Mouse (Mus musculus): ENCODE results near the gene 4933428M09Rik. TPM values are rescaled to one million over a fixed set of nuclear protein-coding genes. Genes with fewer than 3 reads are reported as not detected.
"Not testable (repeated sequence)": the region's sequence is repeated elsewhere in the genome, so short reads cannot be mapped to it uniquely, and the experiment has no call there.

The 4933428M09Rik gene
- total RNA-seq (2012; rRNA removed) = not detected in 2 replicates

DNA sequence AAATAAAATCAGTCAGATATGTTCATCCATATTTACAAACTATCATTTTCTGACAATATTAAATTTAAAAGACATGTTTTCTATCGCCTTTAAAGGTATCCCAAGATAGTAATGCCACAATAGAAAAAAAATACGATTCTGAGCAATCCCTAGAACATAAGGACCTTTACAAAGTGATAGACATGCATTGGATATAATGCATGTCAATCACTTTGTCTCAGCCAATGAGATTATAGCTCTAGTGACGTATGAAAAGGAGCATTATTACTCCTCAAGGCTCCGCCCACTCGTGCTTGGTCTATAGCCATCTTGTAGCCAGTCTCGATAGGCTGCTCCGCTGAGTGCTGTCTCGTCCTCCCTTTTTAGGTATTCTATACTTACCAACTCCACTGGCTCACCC is at the start of gene 4933428M09Rik:
4933428M09Rik (plus strand) TSS at position 301 of the 400 bp plus-strand sequence.
- Histone ChIP-seq H3K4me1 (ENCODE audit: control insufficient read depth in 2 of 2, insufficient read depth in 2 of 2, low read length in 2 of 2, poor library complexity in 1 of 2) (no peaks in the 10 kb centered on the region), H3K27ac (ENCODE audit: insufficient read depth, low read depth, low read length, poor library complexity, severe bottlenecking) (no peak within 1 kb of the TSS), H3K9me3 (ENCODE audit: control insufficient read depth, insufficient read depth, low read depth, low read length) (no peaks in the 10 kb centered on the region), H3K36me3 (ENCODE audit: control insufficient read depth, insufficient read depth, low read length, poor library complexity, severe bottlenecking) (no peaks in the 10 kb centered on the region), H3K9ac (ENCODE audit: insufficient read depth, low read depth, low read length, poor library complexity, severe bottlenecking) (no peak within 1 kb of the TSS), H3K4me3 (ENCODE audit: insufficient read depth in 1 of 2, low read depth in 1 of 2, low read length in 2 of 2, poor library complexity in 1 of 2, severe bottlenecking in 1 of 2) (no peak within 1 kb of the TSS)
- no peak for DNase-seq (ENCODE audit: low read depth, low spot score)
- TF ChIP-seq ZC3H11A (IDR thresholded peaks at IDR 0.05; ENCODE audit: borderline replicate concordance, low read depth, low read length) (no peak), HCFC1 (IDR thresholded peaks at IDR 0.05; ENCODE audit: borderline replicate concordance, insufficient read depth, low read length) (no peak), MAFK (IDR thresholded peaks at IDR 0.05; ENCODE audit: insufficient read depth, low read depth, low read length) (no peak), ZNF384 (IDR thresholded peaks at IDR 0.05; ENCODE audit: low read depth, low read length) (no peak), CHD2 (IDR thresholded peaks at IDR 0.05; ENCODE audit: low read depth, low read length) (no peak)
- in situ Hi-C loops (cut with MboI; ENCODE audit: low sequenced_read_pairs in 2 of 2, unreplicated experiment in 2 of 2) = no loop called here

DNA sequence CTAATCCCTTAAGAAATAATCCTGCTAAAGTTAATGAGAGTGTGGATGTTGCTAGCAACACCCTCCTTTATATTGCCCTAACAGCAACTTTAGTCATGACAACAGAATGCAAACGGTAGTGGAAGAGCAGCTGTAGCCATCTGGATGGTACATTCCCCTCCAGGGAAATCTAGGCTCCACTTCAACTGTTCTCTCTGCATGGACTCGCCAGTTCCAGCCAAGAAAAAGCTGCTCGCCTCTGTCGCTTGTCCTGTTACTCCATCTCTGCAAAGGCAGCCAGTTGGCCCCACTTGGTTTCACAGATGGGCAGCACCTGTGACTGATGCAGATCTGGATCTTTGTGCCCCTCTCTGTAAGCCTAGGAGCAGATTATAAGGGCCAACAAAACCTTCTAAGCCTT is 45.0 kb upstream of the 4933428M09Rik start:
- Histone ChIP-seq H3K27ac (ENCODE audit: insufficient read depth, low read depth, low read length, poor library complexity, severe bottlenecking) (no peak overlapping the region), H3K36me3 (ENCODE audit: control insufficient read depth, insufficient read depth, low read length, poor library complexity, severe bottlenecking) (no peaks in the 10 kb centered on the region), H3K4me1 (ENCODE audit: control insufficient read depth in 2 of 2, insufficient read depth in 2 of 2, low read length in 2 of 2, poor library complexity in 1 of 2) (no peaks in the 10 kb centered on the region), H3K4me3 (ENCODE audit: insufficient read depth in 1 of 2, low read depth in 1 of 2, low read length in 2 of 2, poor library complexity in 1 of 2, severe bottlenecking in 1 of 2) (no peak overlapping the region), H3K9ac (ENCODE audit: insufficient read depth, low read depth, low read length, poor library complexity, severe bottlenecking) (no peak overlapping the region), H3K9me3 (ENCODE audit: control insufficient read depth, insufficient read depth, low read depth, low read length) (no peaks in the 10 kb centered on the region)
- DNase-seq (ENCODE audit: low read depth, low spot score) = no peak
- TF ChIP-seq ZC3H11A (IDR thresholded peaks at IDR 0.05; ENCODE audit: borderline replicate concordance, low read depth, low read length) = no peak
- no peak for TF ChIP-seq ZNF384 (IDR thresholded peaks at IDR 0.05; ENCODE audit: low read depth, low read length)
- no peak for TF ChIP-seq HCFC1 (IDR thresholded peaks at IDR 0.05; ENCODE audit: borderline replicate concordance, insufficient read depth, low read length)
- TF ChIP-seq MAFK (IDR thresholded peaks at IDR 0.05; ENCODE audit: insufficient read depth, low read depth, low read length) = no peak
- no peak for TF ChIP-seq CHD2 (IDR thresholded peaks at IDR 0.05; ENCODE audit: low read depth, low read length)
- in situ Hi-C loops (cut with MboI; ENCODE audit: low sequenced_read_pairs in 2 of 2, unreplicated experiment in 2 of 2) = no loop called here

DNA sequence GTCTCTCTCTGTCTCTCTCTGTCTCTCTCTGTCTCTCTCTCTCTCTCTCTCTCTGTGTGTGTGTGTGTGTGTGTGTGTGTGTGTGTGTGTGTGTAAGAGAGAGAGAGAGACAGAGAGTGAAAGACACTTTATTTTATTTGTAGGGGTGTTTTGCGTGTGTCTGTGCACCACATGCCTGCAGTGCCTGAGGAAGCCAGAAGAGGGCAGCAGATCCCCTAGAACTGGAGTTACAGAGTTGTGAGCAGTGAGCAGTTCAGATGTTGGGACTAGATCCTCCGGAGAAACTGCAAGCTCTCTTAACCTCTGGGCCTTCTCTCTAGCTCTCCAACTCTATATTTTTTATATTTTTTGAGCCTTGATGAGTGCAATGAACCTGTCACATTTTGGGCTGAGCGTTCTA is 12.5 kb downstream of the 4933428M09Rik start:
- in situ Hi-C loops (cut with MboI; ENCODE audit: low sequenced_read_pairs in 2 of 2, unreplicated experiment in 2 of 2); DNase-seq (ENCODE audit: low read depth, low spot score): not testable (repeated sequence)

DNA sequence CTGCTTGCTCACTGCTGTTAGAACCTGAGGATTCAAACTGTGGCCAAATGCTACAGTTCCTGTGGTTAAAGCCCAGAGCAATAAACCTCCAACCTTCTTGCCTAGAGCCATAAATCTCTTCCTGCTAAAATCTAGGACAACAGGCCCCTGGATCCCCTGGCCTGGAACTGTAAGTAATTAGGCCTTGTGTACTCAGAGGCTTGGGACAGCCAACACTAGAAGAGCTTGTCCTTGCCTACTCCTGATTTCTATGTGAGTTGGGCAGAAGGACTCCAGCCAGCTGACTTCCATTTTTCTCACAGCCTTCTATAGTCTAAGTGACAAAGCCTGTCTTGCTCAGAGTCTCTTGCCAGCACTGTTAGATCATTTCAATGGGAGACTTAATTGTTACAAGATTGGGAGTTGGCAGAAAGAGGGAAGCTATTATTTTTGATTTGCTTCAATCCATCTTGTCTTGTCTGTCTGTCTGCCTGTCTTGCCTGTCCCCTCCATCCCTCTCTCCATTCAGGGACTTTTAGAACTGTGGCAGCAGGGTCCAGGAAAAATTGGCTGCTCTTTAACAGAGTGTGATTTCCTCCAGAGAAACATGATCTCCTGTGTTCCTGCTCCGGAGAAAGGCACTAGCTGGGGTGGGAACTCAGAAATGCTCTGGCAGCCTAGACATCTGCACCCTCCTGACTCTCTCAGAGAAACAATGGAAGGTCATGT is 15.7 kb downstream of the 4933428M09Rik start:
- H3K27ac ChIP-seq (ENCODE audit: insufficient read depth, low read depth, low read length, poor library complexity, severe bottlenecking) = no peak overlapping the region
- no peaks in the 10 kb centered on the region for H3K4me1 ChIP-seq (ENCODE audit: control insufficient read depth in 2 of 2, insufficient read depth in 2 of 2, low read length in 2 of 2, poor library complexity in 1 of 2)
- H3K4me3 ChIP-seq (ENCODE audit: insufficient read depth in 1 of 2, low read depth in 1 of 2, low read length in 2 of 2, poor library complexity in 1 of 2, severe bottlenecking in 1 of 2) = no peak overlapping the region
- TF ChIP-seq CHD2 (IDR thresholded peaks at IDR 0.05; ENCODE audit: low read depth, low read length) (no peak), ZC3H11A (IDR thresholded peaks at IDR 0.05; ENCODE audit: borderline replicate concordance, low read depth, low read length) (no peak), HCFC1 (IDR thresholded peaks at IDR 0.05; ENCODE audit: borderline replicate concordance, insufficient read depth, low read length) (no peak), MAFK (IDR thresholded peaks at IDR 0.05; ENCODE audit: insufficient read depth, low read depth, low read length) (no peak), ZNF384 (IDR thresholded peaks at IDR 0.05; ENCODE audit: low read depth, low read length) (no peak)
- no peaks in the 10 kb centered on the region for H3K9me3 ChIP-seq (ENCODE audit: control insufficient read depth, insufficient read depth, low read depth, low read length)
- no peak overlapping the region for H3K9ac ChIP-seq (ENCODE audit: insufficient read depth, low read depth, low read length, poor library complexity, severe bottlenecking)
- in situ Hi-C loops (cut with MboI; ENCODE audit: low sequenced_read_pairs in 2 of 2, unreplicated experiment in 2 of 2) = no loop called here
- H3K36me3 ChIP-seq (ENCODE audit: control insufficient read depth, insufficient read depth, low read length, poor library complexity, severe bottlenecking) = no peaks in the 10 kb centered on the region
- no peak for DNase-seq (ENCODE audit: low read depth, low spot score)

More for the DNA sequence above, 12.5 kb downstream of the 4933428M09Rik start:
- not testable (repeated sequence) for H3K27ac ChIP-seq (ENCODE audit: insufficient read depth, low read depth, low read length, poor library complexity, severe bottlenecking); H3K9ac ChIP-seq (ENCODE audit: insufficient read depth, low read depth, low read length, poor library complexity, severe bottlenecking); H3K4me3 ChIP-seq (ENCODE audit: insufficient read depth in 1 of 2, low read depth in 1 of 2, low read length in 2 of 2, poor library complexity in 1 of 2, severe bottlenecking in 1 of 2); H3K9me3 ChIP-seq (ENCODE audit: control insufficient read depth, insufficient read depth, low read depth, low read length); H3K36me3 ChIP-seq (ENCODE audit: control insufficient read depth, insufficient read depth, low read length, poor library complexity, severe bottlenecking); H3K4me1 ChIP-seq (ENCODE audit: control insufficient read depth in 2 of 2, insufficient read depth in 2 of 2, low read length in 2 of 2, poor library complexity in 1 of 2)

DNA sequence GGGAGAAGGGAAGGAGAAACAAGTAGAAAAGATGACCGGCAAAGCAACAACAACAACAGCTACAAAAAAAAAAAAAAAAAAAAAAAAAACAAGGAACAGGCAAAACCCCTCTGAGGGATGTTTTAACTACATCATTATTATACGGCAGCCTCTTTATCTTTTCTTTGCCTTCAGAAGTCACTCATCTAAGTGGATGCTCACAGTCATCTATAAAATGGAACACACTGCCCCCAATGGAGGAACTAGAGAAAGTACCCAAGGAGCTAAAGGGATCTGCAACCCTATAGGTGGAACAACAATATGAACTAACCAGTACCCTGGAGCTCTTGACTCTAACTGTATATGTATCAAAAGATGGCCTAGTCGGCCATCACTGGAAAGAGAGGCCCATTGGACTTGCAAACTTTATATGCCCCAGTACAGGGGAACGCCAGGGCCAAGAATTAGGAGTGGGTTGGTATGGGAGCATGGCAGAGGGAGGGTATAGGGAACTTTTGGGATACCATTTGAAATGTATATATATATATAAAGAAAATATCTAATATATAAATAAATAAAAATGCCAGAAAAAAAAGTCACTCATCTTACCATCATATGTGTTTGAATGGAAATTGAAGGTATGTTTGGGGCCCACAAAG is 30.3 kb downstream of the 4933428M09Rik start:
- H3K4me3 ChIP-seq (ENCODE audit: insufficient read depth in 1 of 2, low read depth in 1 of 2, low read length in 2 of 2, poor library complexity in 1 of 2, severe bottlenecking in 1 of 2); DNase-seq (ENCODE audit: low read depth, low spot score); in situ Hi-C loops (cut with MboI; ENCODE audit: low sequenced_read_pairs in 2 of 2, unreplicated experiment in 2 of 2); H3K9ac ChIP-seq (ENCODE audit: insufficient read depth, low read depth, low read length, poor library complexity, severe bottlenecking); H3K9me3 ChIP-seq (ENCODE audit: control insufficient read depth, insufficient read depth, low read depth, low read length); H3K4me1 ChIP-seq (ENCODE audit: control insufficient read depth in 2 of 2, insufficient read depth in 2 of 2, low read length in 2 of 2, poor library complexity in 1 of 2); H3K27ac ChIP-seq (ENCODE audit: insufficient read depth, low read depth, low read length, poor library complexity, severe bottlenecking); H3K36me3 ChIP-seq (ENCODE audit: control insufficient read depth, insufficient read depth, low read length, poor library complexity, severe bottlenecking): not testable (repeated sequence)

Measured in ES-E14 (cell line).